Mouse (Mus musculus) spleen, postnatal 10 days (tissue): ENCODE results near the gene Pum2.
A peak's percentile ranks its signal among the peaks of the same experiment; 100 is the strongest.

ENCODE experiments used
- DNase-seq, 2 experiments: peaks; one replicate each; pipeline ENCODE4 v3.0.0; 2021 to 2022; ENCODE audit warnings: low spot score in 2 of 2

The Pum2 gene

DNA sequence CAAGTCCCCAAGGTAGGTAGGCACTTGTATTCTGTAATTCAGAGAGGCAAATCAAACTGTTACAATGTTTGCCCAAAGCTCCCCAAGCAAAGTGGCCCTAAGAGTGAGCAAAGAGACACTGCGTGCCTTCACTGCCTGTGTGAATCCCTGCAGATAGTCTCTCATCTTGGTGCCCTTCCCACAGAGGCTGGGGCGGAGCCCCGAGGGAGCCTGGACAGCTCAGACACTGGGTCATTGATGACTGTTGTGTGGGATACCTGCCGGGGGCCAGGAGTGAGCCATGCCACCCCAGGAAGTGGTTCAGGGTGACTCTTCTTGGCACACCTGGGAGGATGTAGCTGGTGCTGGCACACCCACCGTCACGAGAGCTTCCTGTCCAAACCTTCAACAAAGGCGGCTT lies 87.1 kb downstream of the Pum2 start:
- no peak for DNase-seq

DNA sequence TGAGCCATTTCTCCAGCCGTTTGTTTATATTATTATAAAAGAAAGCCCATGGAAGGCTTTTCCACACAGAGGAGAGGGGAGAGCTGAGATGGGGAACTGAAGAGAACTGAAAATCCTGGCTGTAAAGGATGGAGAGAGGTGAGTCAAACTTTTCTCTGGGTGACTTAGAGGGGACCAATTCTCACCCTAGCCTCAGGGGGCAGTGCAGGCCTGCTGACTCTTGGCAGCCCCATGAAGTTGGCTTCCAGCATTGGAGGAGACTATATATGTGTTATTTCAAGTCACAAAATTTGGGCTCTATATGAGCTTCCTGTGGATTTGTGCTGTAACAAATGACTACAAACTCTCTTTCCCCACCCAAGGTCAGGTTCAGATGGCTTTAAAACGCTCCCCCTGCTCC lies 88.7 kb downstream of the Pum2 start:
- DNase-seq, result peak in 1 of 2 experiments; percentile 50

- DNase-seq, result peak in 1 of 2 experiments; percentile 18
These were observed 90.4 kb downstream of the Pum2 start for GRCm38 (mm10) chr12:8764221-8764930.

GRCm38 (mm10) chr12:8770946-8771843 lies 97.3 kb downstream of the Pum2 start, which contains the start of gene Sdc1:
Sdc1 (plus strand) TSS chr12:8771323.
- peak; percentile 40 to 61 for DNase-seq

GRCm38 (mm10) chr12:8771844-8772380 lies 98.0 kb downstream of the Pum2 start:
- peak; percentile 33 to 40 for DNase-seq

DNA sequence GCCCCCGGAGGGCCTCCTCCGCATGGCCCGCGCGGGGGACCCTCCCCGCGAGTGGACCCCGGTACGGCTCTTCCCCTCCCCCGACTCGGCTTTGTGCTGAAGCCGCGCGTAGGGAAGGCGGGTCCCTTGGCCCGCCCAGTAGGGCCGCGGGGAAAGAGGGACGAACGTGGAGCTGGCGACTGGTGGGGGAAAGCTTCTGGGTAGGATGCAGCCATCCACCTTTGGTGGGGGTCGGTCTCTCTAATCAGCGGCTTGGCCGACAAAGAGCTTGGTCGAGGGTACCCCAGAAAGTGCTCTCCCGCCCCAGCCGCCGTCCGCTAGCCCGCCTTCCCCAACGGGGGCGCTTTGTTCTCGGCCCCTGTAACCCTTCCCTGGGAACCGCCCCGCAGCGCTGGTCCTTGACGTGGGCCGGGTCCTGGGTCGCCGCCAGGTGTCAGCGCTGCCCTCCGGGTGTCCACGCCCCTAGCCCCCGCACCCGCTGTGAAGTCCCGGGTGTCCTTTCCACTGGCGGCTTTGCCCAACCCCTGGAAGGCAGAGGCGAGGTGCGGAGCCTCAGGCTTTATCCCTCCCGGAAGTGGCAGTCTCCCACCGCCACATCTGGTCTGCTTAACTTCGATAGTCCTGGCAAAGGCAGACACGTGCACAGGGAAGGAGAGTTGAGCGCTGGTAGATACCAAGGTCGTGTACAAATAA lies 98.7 kb downstream of the Pum2 start:
- peak; percentile 35 to 57 for DNase-seq

DNA sequence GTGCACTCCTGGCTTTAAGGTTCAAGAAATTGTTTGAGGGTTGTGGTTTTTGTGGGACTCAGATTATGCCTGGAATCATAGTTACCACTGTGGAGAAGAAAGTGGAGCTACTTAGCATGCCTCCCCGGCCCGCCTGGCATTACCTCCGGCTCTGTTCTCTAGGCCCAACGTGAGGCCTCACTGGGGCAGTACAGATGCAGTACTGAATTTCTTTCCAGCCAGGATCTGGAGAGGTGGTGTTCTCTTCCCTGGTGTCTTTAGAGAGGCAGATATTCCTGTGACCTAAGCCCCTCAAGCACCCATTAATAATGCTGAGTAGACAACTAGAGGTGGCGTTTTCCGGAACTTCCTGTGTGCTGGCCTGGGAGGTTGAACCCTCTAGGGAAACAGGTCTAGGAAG lies 99.4 kb downstream of the Pum2 start:
- DNase-seq, result no peak

DNA sequence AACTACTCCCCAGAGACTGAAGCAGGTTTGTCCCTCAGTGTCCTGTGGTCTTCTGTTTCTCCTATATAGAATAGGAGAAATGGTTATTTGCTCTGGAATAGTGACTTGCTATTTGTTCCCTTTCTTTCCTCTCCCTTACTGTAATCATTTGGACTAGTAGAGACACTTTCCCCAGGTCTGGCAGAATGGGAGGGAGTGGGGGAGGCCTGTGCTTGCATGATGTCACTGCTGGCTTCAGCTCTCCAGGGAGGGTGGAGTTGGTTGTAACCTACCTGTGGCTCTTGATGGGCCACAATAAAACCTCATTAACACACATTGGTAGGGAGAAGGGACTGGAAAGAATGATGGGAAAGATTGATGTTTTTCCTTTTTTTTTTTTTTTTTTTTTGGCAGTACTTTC lies 100.2 kb downstream of the Pum2 start:
- no peak for DNase-seq

DNA sequence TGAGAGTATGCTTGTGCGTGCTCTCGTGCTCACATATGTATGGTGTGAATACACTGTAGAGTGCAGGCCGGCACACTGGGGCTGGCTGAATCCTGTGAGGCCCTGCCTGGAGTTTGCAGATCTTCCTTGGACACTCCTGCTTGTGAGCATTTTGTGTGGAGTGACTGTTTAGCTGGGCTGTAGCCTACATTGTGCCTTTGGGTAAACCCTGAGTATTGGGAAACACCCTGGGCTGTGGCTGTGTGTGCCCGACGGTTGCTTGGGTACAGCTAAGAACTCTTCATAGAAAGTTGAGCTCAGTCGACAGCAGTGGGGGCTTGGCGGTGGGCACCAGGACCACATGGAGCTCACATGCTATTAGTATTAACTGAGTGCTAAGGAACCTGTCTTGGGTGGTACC lies 102.3 kb downstream of the Pum2 start:
- DNase-seq, result no peak

DNA sequence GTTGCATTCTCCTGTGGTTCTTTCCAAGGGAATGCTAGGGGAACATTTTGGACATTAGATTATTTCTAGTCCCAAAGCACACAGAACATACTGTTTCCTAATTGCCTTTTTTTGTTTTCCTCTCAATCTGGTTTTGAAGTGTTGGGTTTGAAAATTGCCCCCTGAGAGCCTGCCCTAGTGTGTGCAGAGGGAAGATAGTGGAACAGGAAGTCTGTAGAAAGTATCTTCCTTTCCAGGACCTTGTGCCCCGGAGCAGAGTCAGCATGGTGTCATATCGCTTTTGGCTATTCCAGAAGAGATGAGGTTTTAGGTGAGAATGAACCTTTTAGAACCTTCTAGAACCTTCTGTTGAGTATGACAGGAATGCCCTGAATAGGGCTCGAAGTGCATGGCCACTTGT lies 102.8 kb downstream of the Pum2 start:
- DNase-seq, result no peak

DNA sequence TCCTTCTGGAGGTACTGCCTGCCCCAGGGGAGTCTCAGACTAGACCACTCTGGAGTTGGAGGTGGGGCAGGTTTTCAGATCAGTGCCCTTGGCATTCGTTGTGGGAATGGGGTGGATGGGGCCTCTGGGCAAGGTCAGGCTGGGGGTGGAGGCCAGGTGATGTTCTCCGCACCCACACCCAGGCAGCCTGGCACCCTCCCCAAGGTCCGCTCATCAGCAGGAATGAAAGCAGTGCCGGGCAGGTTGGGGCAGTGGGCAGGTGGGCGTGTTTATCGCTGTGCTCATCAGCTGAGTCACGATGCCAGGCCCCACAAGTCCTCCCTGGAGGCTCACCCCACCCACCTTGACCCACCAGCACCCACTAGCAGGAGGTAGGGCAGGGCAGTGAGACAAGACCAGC lies 104.2 kb downstream of the Pum2 start:
- DNase-seq, result no peak

GRCm38 (mm10) chr12:8779851-8780250 lies 105.9 kb downstream of the Pum2 start:
- no peak for DNase-seq

GRCm38 (mm10) chr12:8781121-8781520 lies 107.2 kb downstream of the Pum2 start:
- DNase-seq, result no peak

GRCm38 (mm10) chr12:8781681-8782378 lies 107.9 kb downstream of the Pum2 start:
- no peak for DNase-seq

DNA sequence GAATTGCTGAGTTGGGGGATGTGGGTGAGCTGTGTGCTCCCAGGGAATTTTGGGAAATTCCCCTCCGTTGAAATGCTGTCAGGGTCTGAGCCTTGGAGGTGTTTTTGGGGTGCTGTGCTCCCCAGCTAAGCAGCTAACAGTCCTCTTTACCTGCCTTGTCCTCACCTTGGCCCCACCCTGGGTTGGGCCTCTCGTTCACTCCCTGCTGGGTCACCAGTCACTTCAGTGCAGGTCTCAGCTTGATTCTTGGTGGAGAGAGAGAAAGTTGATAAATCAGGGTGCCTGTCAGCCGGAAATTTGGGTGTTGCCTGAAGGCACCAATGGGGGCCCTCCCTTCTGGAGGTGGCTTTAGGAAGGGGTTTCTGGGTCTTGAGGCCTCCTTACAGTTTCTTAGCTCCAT lies 108.6 kb downstream of the Pum2 start:
- no peak for DNase-seq

GRCm38 (mm10) chr12:8784189-8784588 lies 110.3 kb downstream of the Pum2 start:
- no peak for DNase-seq

- DNase-seq, result no peak
These were observed 112.5 kb downstream of the Pum2 start for GRCm38 (mm10) chr12:8786476-8786875.

- no peak for DNase-seq
These were observed 113.2 kb downstream of the Pum2 start for GRCm38 (mm10) chr12:8786984-8787730.

DNA sequence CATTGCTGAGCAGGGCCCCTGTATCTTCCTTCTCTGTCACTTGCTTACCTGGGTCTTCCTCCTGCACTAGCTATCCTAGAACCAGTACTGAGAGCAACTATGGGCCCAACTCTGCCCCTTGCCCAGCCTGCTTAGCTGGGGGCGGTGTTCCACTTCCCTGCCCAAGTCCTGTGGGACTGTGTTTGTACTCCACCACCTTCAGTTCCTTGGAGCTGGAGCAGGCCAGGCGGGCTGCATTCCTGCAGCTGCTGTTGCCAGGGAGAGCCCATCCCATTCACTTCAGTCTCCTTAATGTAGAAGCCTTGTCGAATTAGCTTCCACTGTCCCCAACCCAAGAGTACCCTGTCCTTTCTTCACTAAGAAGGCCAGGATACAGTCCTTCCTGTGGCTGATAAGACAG lies 114.5 kb downstream of the Pum2 start:
- no peak for DNase-seq

- no peak for DNase-seq
These were observed 116.7 kb downstream of the Pum2 start for GRCm38 (mm10) chr12:8790615-8791014.
